Mouse (Mus musculus): Measurements from ENCODE around the gene Slx.
"Not testable (repeated sequence)": the region's sequence is repeated elsewhere in the genome, so short reads cannot be mapped to it uniquely, and the experiment has no call there.

Gene Slx

DNA sequence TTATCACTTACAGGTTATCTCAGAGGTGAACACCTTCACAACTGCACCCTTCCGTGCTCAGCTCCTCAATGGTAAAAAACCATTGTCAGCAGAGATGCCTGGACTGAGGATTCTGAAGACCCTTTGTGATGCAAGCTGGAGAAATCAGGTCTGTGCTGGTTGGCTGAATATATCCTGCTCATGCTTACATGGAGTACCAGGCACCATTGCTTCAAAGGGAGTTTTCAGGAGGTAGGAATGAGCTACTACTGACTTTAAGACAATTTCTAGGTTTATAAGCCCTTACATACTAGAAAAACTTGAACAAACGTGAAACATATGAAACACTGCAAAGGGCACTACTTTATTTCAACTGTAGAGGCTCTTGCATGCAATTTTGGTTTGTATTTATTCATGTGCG is at the start of gene Slx:
TSS of gene Slx (minus strand) at position 101 of the 400 bp plus-strand sequence.
- DNase-seq (ENCODE audit: low spot score): not testable (repeated sequence)

Data from layer of hippocampus, adult 9-10 months (tissue).